ENCODE assay signal across 13 mouse cellular contexts in genomic region chr8:126914609-126915375, GRCm38 (mm10). TPM values are rescaled to one million over a fixed set of nuclear protein-coding genes. Genes with fewer than 3 reads are reported as not detected.
A peak's percentile ranks its signal among the peaks of the same experiment; 100 is the strongest.
DNase-seq lines count a peak whose midpoint lies in the region; ATAC-seq and TF ChIP-seq lines count a peak whose summit lies in the region.
"Had no signal": no experiment of that assay in that cellular context is flagged by ENCODE, and none has a peak within 500 bp of the region (broad histone marks: within the 10 kb centered on the region; RNA-seq: fewer than 3 reads in every experiment).

No protein-coding gene starts in this region.

- H3K4me2 ChIP-seq in heart, embryonic 11.5 days: no peak overlapping the region
- H3K4me2 ChIP-seq in lung, postnatal 0 days (replicated peaks; ENCODE audit: low read depth, low read length): no peak overlapping the region
- no peak overlapping the region for H3K4me2 ChIP-seq in heart, embryonic 16.5 days (ENCODE audit: low read depth, low read length)
- H3K4me2 ChIP-seq: intestine, embryonic 15.5 days; neural tube, embryonic 15.5 days had no signal

- WGBS in heart, adult 2 months: 19% methylated on average over 10 of the region's 10 CpGs
- WGBS in heart, embryonic 11.5 days (ENCODE audit: insufficient replicate concordance): 37% methylated on average over 10 of the region's 10 CpGs
- 34% methylated on average over 10 of the region's 10 CpGs for WGBS in lung, postnatal 0 days
- whole genome bisulfite sequencing in heart, embryonic 16.5 days: 30% methylated on average over 10 of the region's 10 CpGs

- peak in 1 of 2 experiments; percentile 49 for DNase-seq in heart, adult 2 months
- DNase-seq in lung, postnatal 0 days (ENCODE audit: low spot score): peak; percentile 56
- DNase-seq in lung, adult 18-20 months: no peak
- peak; percentile 22 to 60 for DNase-seq in lung, postnatal 4 days
- DNase-seq in right cerebral cortex, postnatal 36 days (ENCODE audit: low spot score in 2 of 2): no peak
- DNase-seq: cerebellum, adult 9-11 months; thymus, postnatal 36 days had no signal

- peak overlapping the region; percentile 66 for H3K27ac ChIP-seq in heart, adult 2 months
- no peak overlapping the region for H3K27ac ChIP-seq in heart, embryonic 11.5 days (ENCODE audit: low read depth, low read length)
- 0 out of 2 replicates have a peak overlapping the region, but pooled peaks have one; percentile 32 for H3K27ac ChIP-seq in lung, postnatal 0 days (ENCODE audit: low read length)
- 0 out of 2 replicates have a peak overlapping the region, but pooled peaks have one; percentile 19 for H3K27ac ChIP-seq in heart, embryonic 16.5 days (ENCODE audit: low read length)
- H3K27ac ChIP-seq: intestine, embryonic 15.5 days; liver, embryonic 14.5 days; neural tube, embryonic 15.5 days had no signal

- intact Hi-C loops in heart, adult 2 months (cut with DNase I): loop anchor here (5.0 kb wide), 1 partner anchor 157 kb away; no protein-coding TSS in a partner anchor

- H3K27me3 ChIP-seq in heart, adult 2 months (ENCODE audit: control insufficient read depth, insufficient read depth, low read length): no peaks in the 10 kb centered on the region
- H3K27me3 ChIP-seq in heart, embryonic 11.5 days (ENCODE audit: control insufficient read depth, insufficient read depth, low read length): no peaks in the 10 kb centered on the region
- H3K27me3 ChIP-seq in lung, postnatal 0 days (replicated peaks; ENCODE audit: insufficient read depth, low read length): no peaks in the 10 kb centered on the region
- no peaks in the 10 kb centered on the region for H3K27me3 ChIP-seq in heart, embryonic 16.5 days (ENCODE audit: control insufficient read depth, insufficient read depth, low read length)
- H3K27me3 ChIP-seq: intestine, embryonic 15.5 days; neural tube, embryonic 15.5 days had no signal

- TF ChIP-seq CTCF in heart, adult 2 months (IDR thresholded peaks at IDR 0.05): no peak
- no peak for TF ChIP-seq CTCF in lung, postnatal 0 days (IDR thresholded peaks at IDR 0.05)

- TF ChIP-seq POLR2A in heart, adult 2 months (IDR thresholded peaks at IDR 0.05; ENCODE audit: insufficient read depth, low read depth, low read length): no peak

- ATAC-seq in heart, embryonic 11.5 days (replicated peaks; ENCODE audit: insufficient number of reproducible peaks, low FRiP score, low TSS enrichment): no peak
- no peak for ATAC-seq in lung, postnatal 0 days
- no peak for ATAC-seq in heart, embryonic 16.5 days (replicated peaks; ENCODE audit: extremely low read depth, insufficient read depth, low FRiP score)
- ATAC-seq: intestine, embryonic 15.5 days; midbrain, embryonic 16.5 days had no signal

- H3K4me3 ChIP-seq in heart, adult 2 months: no peak overlapping the region
- no peak overlapping the region for H3K4me3 ChIP-seq in heart, embryonic 11.5 days (ENCODE audit: low read depth, low read length)
- no peak overlapping the region for H3K4me3 ChIP-seq in lung, postnatal 0 days (ENCODE audit: low read depth, low read length)
- no peak overlapping the region for H3K4me3 ChIP-seq in heart, embryonic 16.5 days (ENCODE audit: low read length)
- H3K4me3 ChIP-seq: intestine, embryonic 15.5 days; neural tube, embryonic 15.5 days had no signal

- H3K9ac ChIP-seq in heart, adult 2 months (ENCODE audit: low read depth, low read length): peak overlapping the region; percentile 45
- no peak overlapping the region for H3K9ac ChIP-seq in heart, embryonic 11.5 days (ENCODE audit: low read depth, low read length)
- H3K9ac ChIP-seq in lung, postnatal 0 days (replicated peaks; ENCODE audit: low read depth): no peak overlapping the region
- no peak overlapping the region for H3K9ac ChIP-seq in heart, embryonic 16.5 days (ENCODE audit: low read length)
- H3K9ac ChIP-seq: intestine, embryonic 15.5 days; liver, embryonic 14.5 days; neural tube, embryonic 15.5 days had no signal

- peaks cover 35% of the 10 kb centered on the region for H3K4me1 ChIP-seq in heart, adult 2 months (ENCODE audit: control insufficient read depth, insufficient read depth, low read length)
- peaks cover 21% of the 10 kb centered on the region for H3K4me1 ChIP-seq in heart, embryonic 11.5 days (ENCODE audit: control insufficient read depth, insufficient read depth, low read length)
- H3K4me1 ChIP-seq in lung, postnatal 0 days (ENCODE audit: insufficient read depth, low read depth, low read length): peaks cover 15% of the 10 kb centered on the region; the same call in 1 of the 2 replicates
- H3K4me1 ChIP-seq in heart, embryonic 16.5 days (ENCODE audit: control insufficient read depth, insufficient read depth, low read length): peaks cover 42% of the 10 kb centered on the region

- peak; percentile 46; the same call in 1 of the 2 replicates for TF ChIP-seq EP300 in heart, adult 2 months (IDR thresholded peaks at IDR 0.05; ENCODE audit: insufficient read depth, low read depth, low read length)
- no peak for TF ChIP-seq EP300 in lung, postnatal 0 days (IDR thresholded peaks at IDR 0.05)

- peaks cover 3% of the 10 kb centered on the region; the same call in 1 of the 2 replicates for H3K36me3 ChIP-seq in heart, adult 2 months (ENCODE audit: control insufficient read depth, insufficient read depth, low read length)
- no peaks in the 10 kb centered on the region for H3K36me3 ChIP-seq in heart, embryonic 11.5 days (ENCODE audit: control insufficient read depth, insufficient read depth, low read length)
- H3K36me3 ChIP-seq in lung, postnatal 0 days (ENCODE audit: insufficient read depth, low read length): no peaks in the 10 kb centered on the region
- H3K36me3 ChIP-seq in heart, embryonic 16.5 days (ENCODE audit: control insufficient read depth, insufficient read depth): no peaks in the 10 kb centered on the region
- H3K36me3 ChIP-seq: intestine, embryonic 15.5 days; neural tube, embryonic 15.5 days had no signal

- no peaks in the 10 kb centered on the region for H3K9me3 ChIP-seq in heart, embryonic 11.5 days (replicated peaks; ENCODE audit: control insufficient read depth, low read length)
- H3K9me3 ChIP-seq in lung, postnatal 0 days (ENCODE audit: low read length): no peaks in the 10 kb centered on the region
- H3K9me3 ChIP-seq in heart, embryonic 16.5 days (replicated peaks; ENCODE audit: control insufficient read depth, low read length): no peaks in the 10 kb centered on the region
- H3K9me3 ChIP-seq: intestine, embryonic 15.5 days; neural tube, embryonic 15.5 days had no signal

- no peaks in the 10 kb centered on the region for H3K79me2 ChIP-seq in heart, adult 2 months (replicated peaks; ENCODE audit: control insufficient read depth, insufficient read depth, low read length)

RNA-seq across cellular contexts. Expression of gene Tomm20, which starts 30.9 kb away (rescaled TPM):
- 10 to 100 TPM; 70.1 to 96.2 TPM for total RNA-seq in heart, adult 2 months (2021)
- polyA plus RNA-seq in heart, adult 2 months (2012; rRNA removed): 67.8 and 195 TPM in 2 replicates
- 237 and 242 TPM in 2 replicates for polyA plus RNA-seq in heart, embryonic 11.5 days (2014; fragmentation: Nextera tagmentation; extraction: Ambion mirVana)
- polyA plus RNA-seq in lung, postnatal 0 days (2015; fragmentation: Nextera tagmentation; extraction: Ambion mirVana): 138 and 155 TPM in 2 replicates
- polyA plus RNA-seq in heart, embryonic 16.5 days (2015; fragmentation: Nextera tagmentation; extraction: Ambion mirVana): 196 and 200 TPM in 2 replicates

RNA-seq across cellular contexts. Expression of gene Rbm34, which starts 56.1 kb away (rescaled TPM):
- 1 to 10 TPM; 2.8 to 4.1 TPM for total RNA-seq in heart, adult 2 months (2021)
- polyA plus RNA-seq in heart, adult 2 months (2012; rRNA removed): 0.90 and 1.2 TPM in 2 replicates
- 15.6 and 16.0 TPM in 2 replicates for polyA plus RNA-seq in heart, embryonic 11.5 days (2014; fragmentation: Nextera tagmentation; extraction: Ambion mirVana)
- 15.5 and 18.9 TPM in 2 replicates for polyA plus RNA-seq in lung, postnatal 0 days (2015; fragmentation: Nextera tagmentation; extraction: Ambion mirVana)
- 9.4 and 11.5 TPM in 2 replicates for polyA plus RNA-seq in heart, embryonic 16.5 days (2015; fragmentation: Nextera tagmentation; extraction: Ambion mirVana)

Comparison
In these comparisons a context has a peak if more than half of its experiments do, and no peak if none do; other contexts are left out.
1. DNase-seq: peak in lung, postnatal 0 days (single experiment) and lung, postnatal 4 days (2 of 2); none in lung, adult 18-20 months (0 of 2) and right cerebral cortex, postnatal 36 days (0 of 2).